Mouse (Mus musculus) kidney, embryonic 15.5 days (tissue): ENCODE results near the gene Gipc3. TPM values are rescaled to one million over a fixed set of nuclear protein-coding genes. Genes with fewer than 3 reads are reported as not detected.

Experiments used
- ATAC-seq: fragments of 200-750 bp; cut with Nextera tagmentation; replicated peaks from 2 replicates; pipeline ENCODE4 v1.8.0; 2017; ENCODE audit warnings: moderate TSS enrichment; ENCODE audit not compliant: low FRiP score
- H3K27ac ChIP-seq: fragments of 300-500 bp; sonication (generic); 2 replicates; pipeline ENCODE4 v1.5.1; 2015; ENCODE audit warnings: mild to moderate bottlenecking, inconsistent platforms
- H3K27me3 ChIP-seq: fragments of 300-500 bp; sonication (generic); 2 replicates; pipeline ENCODE4 v1.6.1; 2015; ENCODE audit warnings: inconsistent platforms
- H3K36me3 ChIP-seq: fragments of 300-500 bp; sonication (generic); 2 replicates; pipeline ENCODE4 v1.6.1; 2015; ENCODE audit warnings: inconsistent platforms
- H3K4me1 ChIP-seq: fragments of 300-500 bp; sonication (generic); 2 replicates; pipeline ENCODE4 v1.6.1; 2015; ENCODE audit warnings: inconsistent platforms
- H3K4me2 ChIP-seq: fragments of 300-500 bp; sonication (generic); 2 replicates; pipeline ENCODE4 v1.6.1; 2015; ENCODE audit warnings: moderate library complexity, mild to moderate bottlenecking, inconsistent platforms
- H3K4me3 ChIP-seq: fragments of 300-500 bp; sonication (generic); replicated peaks from 2 replicates; pipeline ENCODE4 v1.5.1; 2015; ENCODE audit warnings: mild to moderate bottlenecking, inconsistent platforms
- H3K9ac ChIP-seq: fragments of 300-500 bp; sonication (generic); 2 replicates; pipeline ENCODE4 v1.6.1; 2015; ENCODE audit warnings: mild to moderate bottlenecking, inconsistent platforms
- H3K9me3 ChIP-seq: fragments of 300-500 bp; sonication (generic); replicated peaks from 2 replicates; pipeline ENCODE4 v1.6.1; 2016; ENCODE audit warnings: inconsistent platforms
- WGBS: fragments of 180-500 bp; shearing (Covaris S2); methylation state at CpG from one replicate; pipeline ENCODE4 v1.1.7; 2015; ENCODE audit warnings: mixed read lengths; 5-methylcytosine and 5-hydroxymethylcytosine counted together
- polyA plus RNA-seq: library from polyadenylated mRNA; unstranded; fragments of >200 nt; fragmentation: Nextera tagmentation; extraction: Ambion mirVana; gene quantifications from 2 replicates; pipeline ENCODE4 v1.2.1, GENCODE M21; 2015

The Gipc3 gene
- 0.08 TPM in 1 of 2 replicates, not detected in the other for polyA plus RNA-seq

DNA sequence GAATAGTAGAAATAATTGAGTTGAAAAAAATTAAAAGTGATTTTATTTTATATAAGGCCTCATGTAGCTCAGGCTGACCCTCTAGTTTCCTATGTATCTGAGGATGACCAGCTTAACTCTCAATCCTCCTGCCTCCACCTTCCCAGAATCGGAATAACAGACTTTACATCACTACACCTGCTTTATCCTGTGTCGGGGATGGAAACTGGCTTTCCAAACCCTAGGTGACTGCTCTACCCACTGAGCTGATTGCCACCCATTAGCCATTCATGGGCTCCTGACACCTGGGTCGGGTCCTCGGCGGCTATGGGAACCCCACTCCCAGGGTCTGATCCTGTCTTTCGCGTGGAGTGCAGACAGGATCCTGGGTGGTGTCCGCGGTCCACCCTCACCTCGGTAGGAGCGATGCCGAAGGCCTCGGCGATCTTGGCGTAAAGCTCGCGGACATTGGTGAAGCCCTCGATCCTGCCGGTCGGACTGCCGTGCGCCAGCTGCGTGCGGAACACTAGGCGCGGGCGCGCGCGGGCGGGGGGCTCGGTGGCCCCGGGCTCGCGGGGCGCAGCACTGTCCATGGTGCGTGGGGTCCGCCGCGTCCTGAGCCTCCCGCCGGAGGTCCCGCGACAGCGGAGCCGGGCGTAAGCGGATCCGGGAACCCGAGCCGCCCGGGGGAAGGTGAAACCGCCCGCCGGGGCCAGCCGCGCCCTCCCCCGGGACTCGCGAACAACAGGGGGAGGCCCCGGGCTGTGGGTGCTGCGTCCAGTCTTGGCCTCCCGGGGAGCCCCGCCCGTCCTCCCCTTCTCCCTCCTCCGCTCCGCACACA is at the start of gene Gipc3:
TSS of gene Gipc3 (minus strand) at position 581 of the 820 bp plus-strand sequence.
- H3K4me2 ChIP-seq = peak within 1 kb of the TSS; percentile 67
- peak within 1 kb of the TSS; percentile 43 for H3K4me3 ChIP-seq
- peaks cover 55% of the 10 kb centered on the region for H3K27me3 ChIP-seq
- H3K9ac ChIP-seq = peak within 1 kb of the TSS; percentile 35
- H3K27ac ChIP-seq = no peak within 1 kb of the TSS
- WGBS = 5% methylated on average over 63 of the region's 67 CpGs
- no peaks in the 10 kb centered on the region for H3K9me3 ChIP-seq
- H3K36me3 ChIP-seq = peaks cover 14% of the 10 kb centered on the region
- peaks cover 44% of the 10 kb centered on the region for H3K4me1 ChIP-seq
- ATAC-seq = 0 out of 2 replicates have a peak, but pooled peaks have one; percentile 3

GRCm38 (mm10) chr10:81392781-81393185 is 49.7 kb upstream of the Gipc3 start, which contains the start of gene Smim24:
Smim24 (plus strand) TSS chr10:81393051.
- peaks cover 23% of the 10 kb centered on the region for H3K36me3 ChIP-seq
- H3K4me1 ChIP-seq = peaks cover 48% of the 10 kb centered on the region

DNA sequence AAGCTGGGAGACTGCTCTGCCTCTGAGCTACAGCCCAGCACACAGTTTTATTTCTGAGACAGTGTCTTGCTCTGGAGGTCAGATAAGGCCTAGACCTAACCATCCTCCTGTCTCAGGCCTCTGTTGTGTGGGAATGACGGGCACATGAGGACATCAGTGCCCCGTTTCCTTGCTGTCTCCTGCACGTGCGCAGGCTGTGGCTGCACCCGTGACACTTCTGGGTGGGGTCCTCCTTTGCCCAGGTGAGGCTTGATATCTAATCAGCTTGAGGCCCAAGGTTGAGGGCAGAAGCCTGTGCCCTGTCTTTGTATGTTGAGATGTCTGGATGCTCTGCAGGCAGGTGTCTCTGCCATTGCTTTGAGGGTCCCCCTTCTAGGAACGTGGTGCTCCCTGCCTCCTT is 49.2 kb upstream of the Gipc3 start:
- no peak overlapping the region for H3K4me2 ChIP-seq

More at GRCm38 (mm10) chr10:81392781-81393185, 49.7 kb upstream of the Gipc3 start, which contains the start of gene Smim24:
- Histone ChIP-seq H3K4me3 (peak within 1 kb of the TSS; percentile 36), H3K27ac (peak within 1 kb of the TSS; percentile 76), H3K9ac (peak within 1 kb of the TSS; percentile 40), H3K4me2 (peak within 1 kb of the TSS; percentile 66), H3K9me3 (no peaks in the 10 kb centered on the region), H3K27me3 (no peaks in the 10 kb centered on the region)
- WGBS = 53% methylated on average over 14 of the region's 14 CpGs
- ATAC-seq = peak; percentile 31

DNA sequence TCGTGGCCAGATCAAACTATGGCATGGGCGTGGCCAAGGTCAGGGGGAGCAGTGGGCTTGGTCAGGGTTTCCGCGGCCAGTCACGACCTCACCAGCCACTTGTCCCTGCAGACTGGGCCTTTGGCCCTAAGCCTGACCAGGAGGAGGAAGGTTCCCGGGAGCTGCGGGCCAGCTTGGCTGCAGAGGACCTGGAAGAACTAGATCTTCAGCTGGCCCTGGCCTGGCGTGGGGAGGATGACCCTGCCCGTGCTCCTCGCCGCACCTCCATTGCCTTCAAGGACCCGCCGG is 47.6 kb upstream of the Gipc3 start:
- Histone ChIP-seq H3K4me1 (peaks cover 40% of the 10 kb centered on the region), H3K27ac (no peak overlapping the region), H3K4me3 (no peak overlapping the region), H3K36me3 (peaks cover 40% of the 10 kb centered on the region), H3K9me3 (no peaks in the 10 kb centered on the region), H3K4me2 (no peak overlapping the region), H3K9ac (no peak overlapping the region), H3K27me3 (no peaks in the 10 kb centered on the region)
- ATAC-seq = no peak
- WGBS = 89% methylated on average over 13 of the region's 13 CpGs

More for the DNA sequence above, 49.2 kb upstream of the Gipc3 start:
- no peak for ATAC-seq
- 88% methylated on average over 6 of the region's 6 CpGs for WGBS
- no peaks in the 10 kb centered on the region for H3K9me3 ChIP-seq
- no peak overlapping the region for H3K9ac ChIP-seq
- peaks cover 23% of the 10 kb centered on the region for H3K36me3 ChIP-seq
- peaks cover 44% of the 10 kb centered on the region for H3K4me1 ChIP-seq
- peak overlapping the region; percentile 76; the same call in 1 of the 2 replicates for H3K27ac ChIP-seq
- no peak overlapping the region for H3K4me3 ChIP-seq
- H3K27me3 ChIP-seq = no peaks in the 10 kb centered on the region

DNA sequence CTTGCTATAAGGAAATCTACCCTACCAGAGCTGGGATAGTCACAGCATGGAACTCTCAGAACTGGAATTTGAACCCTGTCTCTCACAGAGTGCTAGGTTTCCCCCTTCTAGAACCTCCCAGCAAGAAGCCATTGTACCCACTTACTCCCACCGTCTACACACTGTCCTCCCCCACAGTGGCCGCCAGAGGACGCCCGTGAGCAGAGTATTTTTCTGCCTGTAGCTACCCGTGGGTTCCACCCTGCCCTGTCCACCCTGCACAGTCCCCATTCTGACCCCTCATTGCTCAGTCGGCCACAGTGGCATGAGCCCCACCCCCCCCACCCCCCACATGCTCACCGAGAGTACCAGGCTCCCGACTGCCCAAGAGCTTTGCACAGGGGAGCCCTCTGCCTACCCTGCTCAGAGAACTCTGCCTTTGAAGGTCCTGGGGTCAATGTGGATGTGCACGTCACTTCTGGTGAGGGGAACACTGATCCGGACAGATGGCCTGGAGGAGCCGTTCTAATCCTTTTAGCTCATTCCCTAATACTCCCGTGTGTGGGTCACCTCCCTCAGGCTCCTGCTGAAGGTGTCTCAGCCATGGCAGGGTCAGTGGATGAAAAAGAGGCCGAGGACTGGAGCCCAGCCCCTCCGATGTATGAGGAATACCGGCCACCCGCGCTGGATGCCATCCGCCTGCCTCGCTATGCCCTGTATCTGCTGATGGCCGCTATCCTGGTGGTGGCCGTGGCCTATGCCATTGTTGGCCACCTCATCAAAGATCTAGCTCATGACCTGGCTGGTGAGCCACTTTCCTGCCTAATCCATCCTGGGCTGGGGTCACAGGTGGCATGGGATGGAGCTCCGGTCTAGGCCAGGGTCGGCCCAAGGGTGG is 47.0 kb upstream of the Gipc3 start:
- Histone ChIP-seq H3K36me3 (peaks cover 40% of the 10 kb centered on the region), H3K4me1 (peaks cover 46% of the 10 kb centered on the region), H3K4me2 (no peak overlapping the region), H3K27ac (peak overlapping the region; percentile 55; the same call in 1 of the 2 replicates), H3K4me3 (no peak overlapping the region), H3K9ac (no peak overlapping the region), H3K9me3 (no peaks in the 10 kb centered on the region), H3K27me3 (no peaks in the 10 kb centered on the region)
- ATAC-seq = peak; percentile 46
- WGBS = 59% methylated on average over 23 of the region's 23 CpGs

- 63% methylated on average over 3 of the region's 3 CpGs for WGBS
- H3K27ac ChIP-seq = peak overlapping the region; percentile 55; the same call in 1 of the 2 replicates
- no peak; the same call in 1 of the 2 replicates for ATAC-seq
- H3K36me3 ChIP-seq = peaks cover 40% of the 10 kb centered on the region
- peaks cover 50% of the 10 kb centered on the region for H3K4me1 ChIP-seq
- H3K4me2 ChIP-seq = no peak overlapping the region
- no peaks in the 10 kb centered on the region for H3K27me3 ChIP-seq
- no peaks in the 10 kb centered on the region for H3K9me3 ChIP-seq
- H3K9ac ChIP-seq = no peak overlapping the region
- no peak overlapping the region for H3K4me3 ChIP-seq
These were observed 46.3 kb upstream of the Gipc3 start for GRCm38 (mm10) chr10:81389373-81389772.

- no peak within 1 kb of the TSS for H3K4me3 ChIP-seq
- peaks cover 40% of the 10 kb centered on the region for H3K36me3 ChIP-seq
- H3K9me3 ChIP-seq = no peaks in the 10 kb centered on the region
- peak within 1 kb of the TSS; percentile 55; the same call in 1 of the 2 replicates for H3K27ac ChIP-seq
- peaks cover 42% of the 10 kb centered on the region for H3K4me1 ChIP-seq
- no peak within 1 kb of the TSS for H3K9ac ChIP-seq
- 71% methylated on average over 5 of the region's 5 CpGs for WGBS
- ATAC-seq = no peak
- H3K4me2 ChIP-seq = no peak within 1 kb of the TSS
- no peaks in the 10 kb centered on the region for H3K27me3 ChIP-seq
These were observed 45.5 kb upstream of the Gipc3 start, which contains the start of gene Gm48552 for GRCm38 (mm10) chr10:81388505-81389055. Gm48552 (plus strand) TSS chr10:81389005.

DNA sequence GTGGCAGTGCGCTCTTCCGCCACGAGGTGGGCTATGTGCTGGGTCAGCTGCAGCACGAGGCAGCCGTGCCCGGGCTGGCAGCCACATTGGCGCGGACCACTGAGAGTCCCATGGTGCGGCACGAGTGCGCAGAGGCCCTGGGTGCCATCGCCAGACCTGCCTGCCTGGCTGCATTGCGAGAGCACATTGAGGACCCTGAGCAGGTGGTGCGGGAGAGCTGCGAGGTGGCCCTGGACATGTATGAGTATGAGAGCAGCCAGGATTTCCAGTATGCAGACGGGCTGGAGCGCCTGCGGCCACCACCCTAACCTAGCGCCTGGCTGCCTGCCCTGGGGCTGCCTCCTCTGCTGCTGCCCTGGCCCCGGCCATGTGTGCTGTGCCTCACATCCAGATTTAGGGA is 44.6 kb upstream of the Gipc3 start:
- H3K4me1 ChIP-seq = peaks cover 34% of the 10 kb centered on the region
- H3K27me3 ChIP-seq = no peaks in the 10 kb centered on the region
- H3K9me3 ChIP-seq = no peaks in the 10 kb centered on the region
- H3K27ac ChIP-seq = no peak overlapping the region
- no peak overlapping the region for H3K4me2 ChIP-seq
- no peak overlapping the region for H3K9ac ChIP-seq
- ATAC-seq = no peak
- 95% methylated on average over 20 of the region's 20 CpGs for WGBS
- H3K36me3 ChIP-seq = peaks cover 40% of the 10 kb centered on the region
- no peak overlapping the region for H3K4me3 ChIP-seq

DNA sequence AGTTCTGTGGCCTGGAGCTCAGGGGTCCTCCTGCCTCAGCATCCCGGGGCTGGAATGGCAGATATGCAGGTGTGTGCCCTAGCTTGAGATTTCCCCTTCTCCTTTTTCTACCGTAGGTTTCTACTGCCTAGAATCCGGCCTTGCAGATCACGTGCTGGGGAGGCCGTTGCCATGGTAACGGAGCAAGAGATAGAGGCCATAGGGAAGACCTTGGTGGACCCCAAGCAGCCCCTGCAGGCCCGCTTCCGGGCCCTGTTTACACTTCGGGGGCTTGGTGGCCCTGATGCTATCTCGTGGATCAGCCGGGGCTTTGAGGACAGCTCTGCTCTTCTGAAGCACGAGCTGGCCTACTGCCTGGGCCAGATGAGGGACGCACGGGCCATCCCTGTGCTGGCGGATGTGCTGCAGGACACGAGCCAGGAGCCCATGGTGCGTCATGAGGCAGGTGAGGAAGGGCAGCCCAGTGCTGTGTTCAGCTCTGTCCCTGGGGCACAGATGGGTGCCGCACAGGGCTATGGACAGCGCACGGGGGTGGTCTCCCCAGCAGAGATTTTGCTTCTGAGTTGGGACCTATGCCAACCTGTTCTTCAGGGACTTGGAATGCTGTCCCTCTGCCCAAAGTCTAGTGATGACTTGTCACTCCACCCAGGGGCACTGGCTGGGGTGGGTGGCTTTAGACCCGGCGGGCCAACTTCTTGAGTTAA is 42.7 kb upstream of the Gipc3 start:
- Histone ChIP-seq H3K27me3 (no peaks in the 10 kb centered on the region), H3K27ac (no peak overlapping the region)

DNA sequence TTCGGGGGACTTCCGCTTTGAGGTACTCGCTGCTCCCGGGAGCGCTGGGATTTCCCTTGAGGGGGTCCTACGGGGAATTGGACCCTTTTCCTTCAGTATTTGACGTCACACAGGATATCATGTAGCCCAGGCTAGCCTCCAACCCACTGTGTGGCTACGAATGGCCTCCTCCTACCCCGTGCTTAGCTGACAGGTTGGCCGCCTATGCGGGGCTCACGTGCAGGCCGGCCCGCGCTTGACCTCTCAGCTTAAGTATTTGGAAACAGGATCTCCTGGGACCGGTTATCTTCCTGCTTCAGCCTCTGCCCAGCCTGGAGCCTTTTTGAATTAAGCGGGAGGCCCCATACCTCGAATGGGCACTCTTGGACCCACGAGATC is 41.5 kb upstream of the Gipc3 start:
- H3K27ac ChIP-seq = peak overlapping the region; percentile 91
- peak overlapping the region; percentile 90 for H3K4me2 ChIP-seq
- H3K9me3 ChIP-seq = no peaks in the 10 kb centered on the region
- peak overlapping the region; percentile 83 for H3K9ac ChIP-seq
- under 1% methylated on average over 19 of the region's 19 CpGs for WGBS
- peaks cover 26% of the 10 kb centered on the region for H3K4me1 ChIP-seq
- peak; percentile 8 for ATAC-seq
- peaks cover 37% of the 10 kb centered on the region for H3K36me3 ChIP-seq
- H3K27me3 ChIP-seq = no peaks in the 10 kb centered on the region
- H3K4me3 ChIP-seq = peak overlapping the region; percentile 96

More for the DNA sequence above, 42.7 kb upstream of the Gipc3 start:
- 0 out of 2 replicates have a peak overlapping the region, but pooled peaks have one; percentile 5 for H3K9ac ChIP-seq
- H3K36me3 ChIP-seq = peaks cover 40% of the 10 kb centered on the region
- peak overlapping the region; percentile 90 for H3K4me2 ChIP-seq
- H3K4me1 ChIP-seq = peaks cover 33% of the 10 kb centered on the region
- no peaks in the 10 kb centered on the region for H3K9me3 ChIP-seq
- no peak for ATAC-seq
- peak overlapping the region; percentile 96 for H3K4me3 ChIP-seq
- WGBS = 82% methylated on average over 22 of the region's 22 CpGs
